In the genomic region with DNA sequence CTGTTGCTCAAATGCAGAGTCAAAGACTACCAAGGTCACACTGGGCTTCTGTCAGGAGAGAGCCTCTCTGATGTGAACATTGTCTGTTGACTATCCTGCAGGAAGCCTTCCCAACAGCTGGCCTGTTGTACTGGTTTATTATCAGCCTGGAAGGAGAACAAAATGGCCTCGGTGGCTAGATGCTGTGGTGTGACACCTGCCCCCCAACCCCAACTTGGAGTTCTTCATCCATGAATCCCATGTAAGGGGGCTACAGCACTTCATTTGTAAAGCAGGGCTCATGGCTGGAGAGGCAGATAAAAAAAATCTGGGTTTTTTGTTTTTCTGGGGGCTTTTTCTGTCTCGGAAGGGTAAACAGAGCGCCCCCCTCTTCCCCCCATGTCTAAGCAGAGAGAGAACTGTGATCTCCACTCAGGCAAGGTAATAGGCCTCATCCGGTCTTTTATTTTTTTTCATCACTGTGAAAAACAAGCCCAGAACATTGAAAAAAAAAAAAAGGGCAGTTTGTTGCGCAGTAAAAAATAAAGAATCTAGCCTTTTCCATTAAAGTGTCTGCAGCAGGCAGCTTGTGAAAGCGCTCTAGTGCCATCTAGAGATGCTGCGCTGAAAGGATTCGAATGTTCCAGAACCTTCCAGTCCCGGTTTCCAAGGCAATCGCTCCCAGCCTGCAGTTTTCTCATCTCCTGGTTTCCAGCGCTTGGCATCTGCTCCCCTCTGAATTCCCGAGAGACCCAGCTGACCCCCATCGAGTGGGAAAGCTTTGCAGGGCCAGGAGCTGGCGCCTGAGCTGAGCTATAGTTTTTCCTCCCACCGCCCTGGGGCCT, we compare ENCODE assay signal across 7 mouse cellular contexts.
A peak's percentile ranks its signal among the peaks of the same experiment; 100 is the strongest.
DNase-seq lines count a peak whose midpoint lies in the region; ATAC-seq and TF ChIP-seq lines count a peak whose summit lies in the region.

No protein-coding gene starts in this region.

- peaks cover 15% of the 10 kb centered on the region for H3K4me1 ChIP-seq in intestine, embryonic 15.5 days (replicated peaks)
- peaks cover 5% of the 10 kb centered on the region for H3K4me1 ChIP-seq in midbrain, embryonic 11.5 days (ENCODE audit: control insufficient read depth, insufficient read depth, low read length)
- 0 out of 2 replicates have a peak, but pooled peaks cover 1% of the 10 kb centered on the region for H3K4me1 ChIP-seq in small intestine, adult 2 months (ENCODE audit: control insufficient read depth, insufficient read depth, insufficient read length, low read length)

- no peaks in the 10 kb centered on the region for H3K27me3 ChIP-seq in intestine, embryonic 15.5 days (replicated peaks)
- no peaks in the 10 kb centered on the region for H3K27me3 ChIP-seq in midbrain, embryonic 11.5 days (ENCODE audit: control insufficient read depth, insufficient read depth, low read length)
- no peaks in the 10 kb centered on the region for H3K27me3 ChIP-seq in small intestine, adult 2 months (ENCODE audit: control insufficient read depth, insufficient read depth, low read length)

- H3K4me2 ChIP-seq in intestine, embryonic 15.5 days (replicated peaks), result no peak overlapping the region; the same call in 1 of the 2 replicates
- no peak overlapping the region for H3K4me2 ChIP-seq in midbrain, embryonic 11.5 days

- no peaks in the 10 kb centered on the region for H3K9me3 ChIP-seq in intestine, embryonic 15.5 days
- H3K9me3 ChIP-seq in midbrain, embryonic 11.5 days (ENCODE audit: control insufficient read depth, low read length), result no peaks in the 10 kb centered on the region

- no peak for TF ChIP-seq POLR2A in small intestine, adult 2 months (IDR thresholded peaks at IDR 0.05; ENCODE audit: low read depth, low read length)

- H3K9ac ChIP-seq in intestine, embryonic 15.5 days, result peak overlapping the region; percentile 26; the same call in 1 of the 2 replicates
- no peak overlapping the region for H3K9ac ChIP-seq in midbrain, embryonic 11.5 days (ENCODE audit: low read length)

- no peaks in the 10 kb centered on the region for H3K36me3 ChIP-seq in intestine, embryonic 15.5 days
- H3K36me3 ChIP-seq in midbrain, embryonic 11.5 days (ENCODE audit: control insufficient read depth, insufficient read depth, low read length), result no peaks in the 10 kb centered on the region
- no peaks in the 10 kb centered on the region for H3K36me3 ChIP-seq in small intestine, adult 2 months (ENCODE audit: control insufficient read depth, insufficient read depth, low read length)

- TF ChIP-seq CTCF in small intestine, adult 2 months (IDR thresholded peaks at IDR 0.05; ENCODE audit: extremely low read depth, insufficient read length, insufficient replicate concordance, low read depth, low read length), result peak; percentile 36; the same call in 1 of the 2 replicates

- H3K4me3 ChIP-seq in intestine, embryonic 15.5 days (replicated peaks), result no peak overlapping the region
- H3K4me3 ChIP-seq in midbrain, embryonic 11.5 days (ENCODE audit: low read depth, low read length), result no peak overlapping the region
- H3K4me3 ChIP-seq in small intestine, adult 2 months (ENCODE audit: low read depth, low read length), result no peak overlapping the region

- peak overlapping the region; percentile 87 for H3K27ac ChIP-seq in intestine, embryonic 15.5 days
- peak overlapping the region; percentile 20; the same call in 1 of the 2 replicates for H3K27ac ChIP-seq in midbrain, embryonic 11.5 days (ENCODE audit: low read depth, low read length)
- H3K27ac ChIP-seq in small intestine, adult 2 months (ENCODE audit: insufficient read depth, low read depth, low read length), result no peak overlapping the region

- peak; percentile 72 for ATAC-seq in intestine, embryonic 15.5 days
- peak; percentile 76 for ATAC-seq in midbrain, embryonic 11.5 days (ENCODE audit: low FRiP score)

- WGBS in intestine, embryonic 15.5 days, result 17% methylated on average over 15 of the region's 15 CpGs
- WGBS in midbrain, embryonic 11.5 days, result 32% methylated on average over 15 of the region's 15 CpGs
- WGBS in small intestine, adult 2 months, result 26% methylated on average over 15 of the region's 15 CpGs

- DNase-seq in adrenal gland, adult 8-10 months, result peak; percentile 63
- DNase-seq in embryo, embryonic 11 days, result peak; percentile 92
- peak; percentile 71 to 74 for DNase-seq in gastrocnemius, postnatal 36 days
- DNase-seq in left cerebral cortex, adult 9 months (ENCODE audit: low spot score in 2 of 2), result peak; percentile 69 to 86
- peak; percentile 95 for DNase-seq in midbrain, embryonic 11.5 days (ENCODE audit: low spot score, missing footprints)

- intact Hi-C loops in gastrocnemius, postnatal 36 days (cut with DNase I), result loop anchor here (2.0 kb wide), 1 partner anchor 183 kb away; no protein-coding TSS in a partner anchor
